Mouse (Mus musculus): ENCODE results near the gene Mon2.

The Mon2 gene

GRCm38 (mm10) chr10:123004475-123005236 lies 71.6 kb downstream of the Mon2 start:
- in situ Hi-C loops (cut with MboI; ENCODE audit: low pct_unique_long_range_greater_than_20kb in 1 of 2, low sequenced_read_pairs in 2 of 2, unreplicated experiment in 1 of 2) = loop anchor here (10.0 kb wide), 1 partner anchor 200 kb away; no protein-coding TSS in a partner anchor

GRCm38 (mm10) chr10:123001985-123002384 lies 74.3 kb downstream of the Mon2 start:
- in situ Hi-C loops (cut with MboI; ENCODE audit: low pct_unique_long_range_greater_than_20kb in 1 of 2, low sequenced_read_pairs in 2 of 2, unreplicated experiment in 1 of 2) = loop anchor here (10.0 kb wide), 1 partner anchor 197 kb away; no protein-coding TSS in a partner anchor

GRCm38 (mm10) chr10:123001363-123001762 lies 74.9 kb downstream of the Mon2 start:
- in situ Hi-C loops (cut with MboI; ENCODE audit: low pct_unique_long_range_greater_than_20kb in 1 of 2, low sequenced_read_pairs in 2 of 2, unreplicated experiment in 1 of 2) = loop anchor here (10.0 kb wide), 1 partner anchor 197 kb away; no protein-coding TSS in a partner anchor

GRCm38 (mm10) chr10:122999356-122999755 lies 76.9 kb downstream of the Mon2 start:
- in situ Hi-C loops (cut with MboI; ENCODE audit: low pct_unique_long_range_greater_than_20kb in 1 of 2, low sequenced_read_pairs in 2 of 2, unreplicated experiment in 1 of 2) = no loop called here

GRCm38 (mm10) chr10:122997852-122998251 lies 78.5 kb downstream of the Mon2 start:
- in situ Hi-C loops (cut with MboI; ENCODE audit: low pct_unique_long_range_greater_than_20kb in 1 of 2, low sequenced_read_pairs in 2 of 2, unreplicated experiment in 1 of 2) = no loop called here

- in situ Hi-C loops (cut with MboI; ENCODE audit: low pct_unique_long_range_greater_than_20kb in 1 of 2, low sequenced_read_pairs in 2 of 2, unreplicated experiment in 1 of 2) = no loop called here
Measured at GRCm38 (mm10) chr10:122994402-122995107, 81.8 kb downstream of the Mon2 start.

GRCm38 (mm10) chr10:122991648-122992047 lies 84.7 kb downstream of the Mon2 start:
- in situ Hi-C loops (cut with MboI; ENCODE audit: low pct_unique_long_range_greater_than_20kb in 1 of 2, low sequenced_read_pairs in 2 of 2, unreplicated experiment in 1 of 2) = no loop called here

GRCm38 (mm10) chr10:122991053-122991452 lies 85.3 kb downstream of the Mon2 start:
- in situ Hi-C loops (cut with MboI; ENCODE audit: low pct_unique_long_range_greater_than_20kb in 1 of 2, low sequenced_read_pairs in 2 of 2, unreplicated experiment in 1 of 2) = no loop called here

- in situ Hi-C loops (cut with MboI; ENCODE audit: low pct_unique_long_range_greater_than_20kb in 1 of 2, low sequenced_read_pairs in 2 of 2, unreplicated experiment in 1 of 2) = no loop called here
Measured at GRCm38 (mm10) chr10:122990606-122991005, 85.7 kb downstream of the Mon2 start.

- in situ Hi-C loops (cut with MboI; ENCODE audit: low pct_unique_long_range_greater_than_20kb in 1 of 2, low sequenced_read_pairs in 2 of 2, unreplicated experiment in 1 of 2) = no loop called here
Measured at GRCm38 (mm10) chr10:122989916-122990315, 86.4 kb downstream of the Mon2 start.

- in situ Hi-C loops (cut with MboI; ENCODE audit: low pct_unique_long_range_greater_than_20kb in 1 of 2, low sequenced_read_pairs in 2 of 2, unreplicated experiment in 1 of 2) = no loop called here
Measured at GRCm38 (mm10) chr10:122988372-122988771, 87.9 kb downstream of the Mon2 start.

- in situ Hi-C loops (cut with MboI; ENCODE audit: low pct_unique_long_range_greater_than_20kb in 1 of 2, low sequenced_read_pairs in 2 of 2, unreplicated experiment in 1 of 2) = no loop called here
Measured at GRCm38 (mm10) chr10:122987671-122988128, 88.6 kb downstream of the Mon2 start.

- in situ Hi-C loops (cut with MboI; ENCODE audit: low pct_unique_long_range_greater_than_20kb in 1 of 2, low sequenced_read_pairs in 2 of 2, unreplicated experiment in 1 of 2) = no loop called here
Measured at GRCm38 (mm10) chr10:122986320-122987225, 89.7 kb downstream of the Mon2 start.

GRCm38 (mm10) chr10:122985515-122986319 lies 90.6 kb downstream of the Mon2 start:
- in situ Hi-C loops (cut with MboI; ENCODE audit: low pct_unique_long_range_greater_than_20kb in 1 of 2, low sequenced_read_pairs in 2 of 2, unreplicated experiment in 1 of 2) = no loop called here

GRCm38 (mm10) chr10:122985252-122985514 lies 91.1 kb downstream of the Mon2 start:
- in situ Hi-C loops (cut with MboI; ENCODE audit: low pct_unique_long_range_greater_than_20kb in 1 of 2, low sequenced_read_pairs in 2 of 2, unreplicated experiment in 1 of 2) = no loop called here

GRCm38 (mm10) chr10:122984531-122985251 lies 91.6 kb downstream of the Mon2 start:
- in situ Hi-C loops (cut with MboI; ENCODE audit: low pct_unique_long_range_greater_than_20kb in 1 of 2, low sequenced_read_pairs in 2 of 2, unreplicated experiment in 1 of 2) = no loop called here
